34 mouse cellular contexts compared by ENCODE assay signal in genomic region chr1:171209409-171209808, GRCm38 (mm10). TPM values are rescaled to one million over a fixed set of nuclear protein-coding genes. Genes with fewer than 3 reads are reported as not detected.
A peak's percentile ranks its signal among the peaks of the same experiment; 100 is the strongest.
DNase-seq lines count a peak whose midpoint lies in the region; ATAC-seq and TF ChIP-seq lines count a peak whose summit lies in the region.
"Had no signal": no experiment of that assay in that cellular context is flagged by ENCODE, and none has a peak within 500 bp of the region (broad histone marks: within the 10 kb centered on the region; RNA-seq: fewer than 3 reads in every experiment).

No protein-coding gene starts in this region.

- no peaks in the 10 kb centered on the region for H3K9me3 ChIP-seq in embryonic facial prominence, embryonic 14.5 days (ENCODE audit: control insufficient read depth, low read length)
- H3K9me3 ChIP-seq in embryonic facial prominence, embryonic 10.5 days: no peaks in the 10 kb centered on the region
- H3K9me3 ChIP-seq in kidney, embryonic 15.5 days (replicated peaks): no peaks in the 10 kb centered on the region
- H3K9me3 ChIP-seq: embryonic facial prominence, embryonic 15.5 days; forebrain, embryonic 13.5 days; heart, embryonic 12.5 days; hindbrain, embryonic 12.5 days; intestine, embryonic 15.5 days; midbrain, embryonic 12.5 days; neural tube, embryonic 15.5 days had no signal

- no peaks in the 10 kb centered on the region for H3K4me1 ChIP-seq in embryonic facial prominence, embryonic 14.5 days (ENCODE audit: control insufficient read depth, insufficient read depth, low read length)
- peaks cover 20% of the 10 kb centered on the region for H3K4me1 ChIP-seq in embryonic facial prominence, embryonic 10.5 days
- peaks cover 4% of the 10 kb centered on the region for H3K4me1 ChIP-seq in kidney, embryonic 15.5 days
- H3K4me1 ChIP-seq: embryonic facial prominence, embryonic 15.5 days; forebrain, embryonic 13.5 days; hindbrain, embryonic 12.5 days; intestine, embryonic 15.5 days; midbrain, embryonic 12.5 days; neural tube, embryonic 15.5 days had no signal

- H3K9ac ChIP-seq in embryonic facial prominence, embryonic 14.5 days (ENCODE audit: low read depth, low read length): no peak overlapping the region
- H3K9ac ChIP-seq in kidney, embryonic 15.5 days: no peak overlapping the region
- H3K9ac ChIP-seq: embryonic facial prominence, embryonic 15.5 days; forebrain, embryonic 13.5 days; heart, embryonic 12.5 days; hindbrain, embryonic 12.5 days; intestine, embryonic 15.5 days; liver, embryonic 14.5 days; midbrain, embryonic 12.5 days; neural tube, embryonic 15.5 days had no signal

- no peaks in the 10 kb centered on the region for H3K36me3 ChIP-seq in embryonic facial prominence, embryonic 14.5 days (ENCODE audit: control insufficient read depth, insufficient read depth, low read length)
- no peaks in the 10 kb centered on the region for H3K36me3 ChIP-seq in embryonic facial prominence, embryonic 10.5 days (replicated peaks)
- H3K36me3 ChIP-seq in kidney, embryonic 15.5 days: no peaks in the 10 kb centered on the region
- no peaks in the 10 kb centered on the region for H3K36me3 ChIP-seq in myocyte (ENCODE audit: control insufficient read depth, insufficient read depth)
- H3K36me3 ChIP-seq: embryonic facial prominence, embryonic 15.5 days; heart, embryonic 12.5 days; hindbrain, embryonic 12.5 days; intestine, embryonic 15.5 days; midbrain, embryonic 12.5 days; neural tube, embryonic 15.5 days had no signal

- peak; percentile 62; the same call in 1 of the 2 replicates for ATAC-seq in embryonic facial prominence, embryonic 14.5 days (ENCODE audit: low read depth)
- peak; percentile 58; the same call in 1 of the 2 replicates for ATAC-seq in kidney, embryonic 15.5 days (replicated peaks; ENCODE audit: low FRiP score)
- ATAC-seq: forebrain, embryonic 13.5 days; hindbrain, postnatal 0 days; intestine, embryonic 15.5 days; Patski had no signal

- TF ChIP-seq POLR2A in myocyte (IDR thresholded peaks at IDR 0.05; ENCODE audit: insufficient read length, low read depth): no peak

- H3K27me3 ChIP-seq in embryonic facial prominence, embryonic 14.5 days (replicated peaks; ENCODE audit: control insufficient read depth, insufficient read depth, low read length): no peaks in the 10 kb centered on the region; the same call in 1 of the 2 replicates
- H3K27me3 ChIP-seq in embryonic facial prominence, embryonic 10.5 days (replicated peaks; ENCODE audit: low read depth, poor library complexity, severe bottlenecking): no peaks in the 10 kb centered on the region
- H3K27me3 ChIP-seq in kidney, embryonic 15.5 days: no peaks in the 10 kb centered on the region
- no peaks in the 10 kb centered on the region for H3K27me3 ChIP-seq in myocyte (ENCODE audit: control insufficient read depth, insufficient read depth, insufficient read length)
- H3K27me3 ChIP-seq: embryonic facial prominence, embryonic 15.5 days; forebrain, embryonic 13.5 days; heart, embryonic 12.5 days; hindbrain, embryonic 12.5 days; intestine, embryonic 15.5 days; midbrain, embryonic 12.5 days; neural tube, embryonic 15.5 days; Patski had no signal

- no peak overlapping the region for H3ac ChIP-seq in myocyte (ENCODE audit: control insufficient read depth, insufficient read length)

- no peak overlapping the region for H3K27ac ChIP-seq in embryonic facial prominence, embryonic 14.5 days (replicated peaks; ENCODE audit: low read depth, low read length)
- no peak overlapping the region for H3K27ac ChIP-seq in embryonic facial prominence, embryonic 10.5 days (replicated peaks)
- no peak overlapping the region for H3K27ac ChIP-seq in kidney, embryonic 15.5 days
- H3K27ac ChIP-seq: embryonic facial prominence, embryonic 15.5 days; forebrain, embryonic 13.5 days; hindbrain, embryonic 12.5 days; hindbrain, postnatal 0 days; intestine, embryonic 15.5 days; liver, embryonic 14.5 days; macrophage; midbrain, embryonic 12.5 days; neural tube, embryonic 15.5 days had no signal

- H3K79me2 ChIP-seq in myocyte (ENCODE audit: control insufficient read depth, insufficient read depth): no peaks in the 10 kb centered on the region

- DNase-seq in embryonic facial prominence, embryonic 14.5 days (ENCODE audit: low spot score): no peak
- no peak for DNase-seq in embryonic facial prominence, embryonic 10.5 days (ENCODE audit: low spot score)
- no peak for DNase-seq in kidney, adult 18-20 months
- DNase-seq in brain, adult 2 months (ENCODE audit: low read depth, low spot score): peak; percentile 42
- no peak for DNase-seq in neural tube, embryonic 10.5 days (ENCODE audit: extremely low spot score, low spot score)
- no peak for DNase-seq in spleen, postnatal 4 days (ENCODE audit: low spot score in 2 of 2)
- DNase-seq: adrenal gland, postnatal 10 days; cerebellum, adult 11 months; cerebellum, adult 9-10 months; cerebellum, postnatal 36 days; gastrocnemius, postnatal 14 days; heart, adult 11 months; heart, postnatal 36 days; kidney, postnatal 10 days; layer of hippocampus, adult 9-11 months; liver; lung, adult 2 months; lung, postnatal 10 days; right cerebral cortex, postnatal 25 days; thymus, postnatal 25 days had no signal

- H3K4me3 ChIP-seq in embryonic facial prominence, embryonic 14.5 days (ENCODE audit: low read depth, low read length): no peak overlapping the region
- H3K4me3 ChIP-seq in embryonic facial prominence, embryonic 10.5 days: no peak overlapping the region
- H3K4me3 ChIP-seq in kidney, embryonic 15.5 days (replicated peaks): no peak overlapping the region
- H3K4me3 ChIP-seq in myocyte: no peak overlapping the region
- H3K4me3 ChIP-seq: embryonic facial prominence, embryonic 15.5 days; forebrain, embryonic 13.5 days; heart, embryonic 12.5 days; hindbrain, embryonic 12.5 days; intestine, embryonic 15.5 days; midbrain, embryonic 12.5 days; neural tube, embryonic 15.5 days had no signal

- H3K4me2 ChIP-seq in embryonic facial prominence, embryonic 14.5 days (ENCODE audit: low read depth, low read length): no peak overlapping the region
- H3K4me2 ChIP-seq in kidney, embryonic 15.5 days: no peak overlapping the region
- H3K4me2 ChIP-seq in myocyte (ENCODE audit: low read depth): peak overlapping the region; percentile 56
- H3K4me2 ChIP-seq: embryonic facial prominence, embryonic 15.5 days; forebrain, embryonic 13.5 days; heart, embryonic 12.5 days; hindbrain, embryonic 12.5 days; intestine, embryonic 15.5 days; midbrain, embryonic 12.5 days; neural tube, embryonic 15.5 days had no signal

- 9% methylated on average over 4 of the region's 4 CpGs for WGBS in embryonic facial prominence, embryonic 14.5 days
- WGBS in embryonic facial prominence, embryonic 10.5 days: 29% methylated on average over 4 of the region's 4 CpGs
- 14% methylated on average over 4 of the region's 4 CpGs for WGBS in kidney, embryonic 15.5 days

TF ChIP-seq in myocyte, 11 proteins besides CTCF, POLR2A, EP300 and RAD21:
- TF ChIP-seq MYOG (IDR thresholded peaks at IDR 0.05; ENCODE audit: control insufficient read depth in 1 of 3, insufficient read depth in 1 of 3, insufficient read length in 2 of 3, low read depth in 2 of 3) (no peak), MYOD1 (IDR thresholded peaks at IDR 0.05; ENCODE audit: control insufficient read depth in 1 of 3, insufficient read length in 2 of 3, low read depth in 2 of 3) (no peak), REST (IDR thresholded peaks at IDR 0.05; ENCODE audit: insufficient read depth, insufficient read length) (no peak), E2F4 (IDR thresholded peaks at IDR 0.05; ENCODE audit: insufficient read depth) (no peak), SRF (IDR thresholded peaks at IDR 0.05; ENCODE audit: control insufficient read depth, insufficient read length, low read depth) (no peak), USF1 (IDR thresholded peaks at IDR 0.05; ENCODE audit: low read depth) (no peak), CEBPB (IDR thresholded peaks at IDR 0.05; ENCODE audit: insufficient read depth, poor library complexity, severe bottlenecking) (no peak), TCF12 (IDR thresholded peaks at IDR 0.05; ENCODE audit: insufficient read depth, poor library complexity, severe bottlenecking) (no peak), POLR2AphosphoS2 (IDR thresholded peaks at IDR 0.05; ENCODE audit: insufficient read length, low read depth) (no peak)
TF ChIP-seq in myocyte: peak in this region for 0.

RNA-seq across cellular contexts. Expression of gene Nr1i3, which starts 4.4 kb away (rescaled TPM):
- 0.15 and 0.17 TPM in 2 replicates for polyA plus RNA-seq in embryonic facial prominence, embryonic 14.5 days (2014; fragmentation: Nextera tagmentation; extraction: Ambion mirVana)
- polyA plus RNA-seq in embryonic facial prominence, embryonic 10.5 days (2016; fragmentation: Nextera tagmentation; extraction: Ambion mirVana): 0.21 TPM in 2 replicates
- polyA plus RNA-seq in kidney, embryonic 15.5 days (2015; fragmentation: Nextera tagmentation; extraction: Ambion mirVana): 0.26 and 0.81 TPM in 2 replicates
- 0.06 TPM for polyA plus RNA-seq in myocyte (2012; fragmentation: generic; extraction: Trizol)

RNA-seq across cellular contexts. Expression of gene Tomm40l, which starts 12.9 kb away (rescaled TPM):
- polyA plus RNA-seq in embryonic facial prominence, embryonic 14.5 days (2014; fragmentation: Nextera tagmentation; extraction: Ambion mirVana): 25.4 and 28.7 TPM in 2 replicates
- polyA plus RNA-seq in embryonic facial prominence, embryonic 10.5 days (2016; fragmentation: Nextera tagmentation; extraction: Ambion mirVana): 32.4 and 33.3 TPM in 2 replicates
- polyA plus RNA-seq in kidney, embryonic 15.5 days (2015; fragmentation: Nextera tagmentation; extraction: Ambion mirVana): 35.1 and 35.4 TPM in 2 replicates
- 49.4 TPM for polyA plus RNA-seq in myocyte (2012; fragmentation: generic; extraction: Trizol)

RNA-seq across cellular contexts. Expression of gene Pcp4l1, which starts 13.3 kb away (rescaled TPM):
- 11.3 and 14.7 TPM in 2 replicates for polyA plus RNA-seq in embryonic facial prominence, embryonic 14.5 days (2014; fragmentation: Nextera tagmentation; extraction: Ambion mirVana)
- polyA plus RNA-seq in embryonic facial prominence, embryonic 10.5 days (2016; fragmentation: Nextera tagmentation; extraction: Ambion mirVana): 5.2 and 6.7 TPM in 2 replicates
- polyA plus RNA-seq in kidney, embryonic 15.5 days (2015; fragmentation: Nextera tagmentation; extraction: Ambion mirVana): 2.8 and 4.0 TPM in 2 replicates
- polyA plus RNA-seq in myocyte (2012; fragmentation: generic; extraction: Trizol): 0.05 TPM

RNA-seq across cellular contexts. Expression of gene Apoa2, which starts 15.4 kb away (rescaled TPM):
- 1.9 TPM in 2 replicates for polyA plus RNA-seq in embryonic facial prominence, embryonic 14.5 days (2014; fragmentation: Nextera tagmentation; extraction: Ambion mirVana)
- polyA plus RNA-seq in embryonic facial prominence, embryonic 10.5 days (2016; fragmentation: Nextera tagmentation; extraction: Ambion mirVana): 2.7 and 3.1 TPM in 2 replicates
- 45.5 and 97.5 TPM in 2 replicates for polyA plus RNA-seq in kidney, embryonic 15.5 days (2015; fragmentation: Nextera tagmentation; extraction: Ambion mirVana)
- not detected for polyA plus RNA-seq in myocyte (2012; fragmentation: generic; extraction: Trizol)
- polyA plus RNA-seq: C2C12, macrophage, Patski had no signal

RNA-seq across cellular contexts. Expression of gene Fcer1g, which starts 24.8 kb away (rescaled TPM):
- 92.7 and 100 TPM in 2 replicates for polyA plus RNA-seq in embryonic facial prominence, embryonic 14.5 days (2014; fragmentation: Nextera tagmentation; extraction: Ambion mirVana)
- 12.4 and 16.5 TPM in 2 replicates for polyA plus RNA-seq in embryonic facial prominence, embryonic 10.5 days (2016; fragmentation: Nextera tagmentation; extraction: Ambion mirVana)
- polyA plus RNA-seq in kidney, embryonic 15.5 days (2015; fragmentation: Nextera tagmentation; extraction: Ambion mirVana): 35.0 and 36.9 TPM in 2 replicates
- polyA plus RNA-seq in myocyte (2012; fragmentation: generic; extraction: Trizol): not detected
- polyA plus RNA-seq: C2C12 had no signal
